Mouse (Mus musculus): ENCODE data around the gene Mxra8. TPM values are rescaled to one million over a fixed set of nuclear protein-coding genes. Genes with fewer than 3 reads are reported as not detected.

The Mxra8 gene
- polyA plus RNA-seq, 1 experiment from 2014 or later: 121 TPM

GRCm38 (mm10) chr4:155849792-155850451 is 10.4 kb downstream of the Mxra8 start:
- 83% methylated on average over 3 of the region's 3 CpGs for WGBS
- peaks cover 8% of the 10 kb centered on the region for H3K36me3 ChIP-seq
- ATAC-seq (ENCODE audit: insufficient read depth, low FRiP score, low read depth): no peak

GRCm38 (mm10) chr4:155851368-155851767 is 11.9 kb downstream of the Mxra8 start:
- WGBS: 88% methylated on average over 3 of the region's 3 CpGs
- H3K4me3 ChIP-seq (replicated peaks): no peak overlapping the region
- H3K36me3 ChIP-seq: peaks cover 21% of the 10 kb centered on the region
- ATAC-seq (ENCODE audit: insufficient read depth, low FRiP score, low read depth): no peak
- peaks cover 25% of the 10 kb centered on the region for H3K4me1 ChIP-seq
- H3K27me3 ChIP-seq (replicated peaks): no peaks in the 10 kb centered on the region
- no peak overlapping the region for H3K9ac ChIP-seq
- no peak overlapping the region for H3K27ac ChIP-seq
- no peak overlapping the region for H3K4me2 ChIP-seq
- no peaks in the 10 kb centered on the region for H3K9me3 ChIP-seq

More at GRCm38 (mm10) chr4:155849792-155850451, 10.4 kb downstream of the Mxra8 start:
- Histone ChIP-seq H3K4me3 (replicated peaks) (no peak overlapping the region), H3K27ac (no peak overlapping the region), H3K9me3 (no peaks in the 10 kb centered on the region), H3K4me2 (no peak overlapping the region), H3K9ac (no peak overlapping the region), H3K27me3 (replicated peaks) (no peaks in the 10 kb centered on the region), H3K4me1 (peaks cover 26% of the 10 kb centered on the region)

- Histone ChIP-seq H3K4me2 (no peak overlapping the region), H3K4me3 (replicated peaks) (no peak overlapping the region), H3K27ac (no peak overlapping the region), H3K36me3 (peaks cover 25% of the 10 kb centered on the region), H3K4me1 (peaks cover 19% of the 10 kb centered on the region), H3K9me3 (no peaks in the 10 kb centered on the region), H3K9ac (no peak overlapping the region), H3K27me3 (replicated peaks) (no peaks in the 10 kb centered on the region)
- ATAC-seq (ENCODE audit: insufficient read depth, low FRiP score, low read depth): no peak
- WGBS: 63% methylated on average over 2 of the region's 2 CpGs
These were observed 12.5 kb downstream of the Mxra8 start for GRCm38 (mm10) chr4:155851951-155852411.

- H3K36me3 ChIP-seq: peaks cover 32% of the 10 kb centered on the region
- H3K4me1 ChIP-seq: peaks cover 12% of the 10 kb centered on the region
- H3K9ac ChIP-seq: no peak overlapping the region
- no peaks in the 10 kb centered on the region for H3K9me3 ChIP-seq
- ATAC-seq (ENCODE audit: insufficient read depth, low FRiP score, low read depth): no peak
- no peak overlapping the region for H3K27ac ChIP-seq
- no peak overlapping the region for H3K4me2 ChIP-seq
- H3K27me3 ChIP-seq (replicated peaks): no peaks in the 10 kb centered on the region
- 89% methylated on average over 9 of the region's 9 CpGs for WGBS
- no peak overlapping the region for H3K4me3 ChIP-seq (replicated peaks)
These were observed 13.9 kb downstream of the Mxra8 start for GRCm38 (mm10) chr4:155853421-155853820.

GRCm38 (mm10) chr4:155854991-155855390 is 15.5 kb downstream of the Mxra8 start:
- Histone ChIP-seq H3K36me3 (peaks cover 38% of the 10 kb centered on the region), H3K9ac (no peak overlapping the region), H3K4me3 (replicated peaks) (no peak overlapping the region), H3K27me3 (replicated peaks) (no peaks in the 10 kb centered on the region), H3K4me2 (no peak overlapping the region), H3K27ac (no peak overlapping the region), H3K4me1 (no peaks in the 10 kb centered on the region), H3K9me3 (no peaks in the 10 kb centered on the region)
- no peak for ATAC-seq (ENCODE audit: insufficient read depth, low FRiP score, low read depth)
- WGBS: 94% methylated on average over 12 of the region's 12 CpGs

GRCm38 (mm10) chr4:155856071-155856470 is 16.6 kb downstream of the Mxra8 start:
- 91% methylated on average over 12 of the region's 12 CpGs for WGBS
- no peaks in the 10 kb centered on the region for H3K4me1 ChIP-seq
- no peaks in the 10 kb centered on the region for H3K9me3 ChIP-seq
- H3K27me3 ChIP-seq (replicated peaks): no peaks in the 10 kb centered on the region
- ATAC-seq (ENCODE audit: insufficient read depth, low FRiP score, low read depth): no peak
- no peak overlapping the region for H3K4me2 ChIP-seq
- no peak overlapping the region for H3K27ac ChIP-seq
- H3K9ac ChIP-seq: no peak overlapping the region
- H3K4me3 ChIP-seq (replicated peaks): no peak overlapping the region
- peaks cover 38% of the 10 kb centered on the region for H3K36me3 ChIP-seq

GRCm38 (mm10) chr4:155856881-155857280 is 17.4 kb downstream of the Mxra8 start:
- Histone ChIP-seq H3K4me2 (no peak overlapping the region), H3K4me3 (replicated peaks) (no peak overlapping the region), H3K27ac (no peak overlapping the region), H3K9ac (no peak overlapping the region), H3K9me3 (no peaks in the 10 kb centered on the region), H3K4me1 (no peaks in the 10 kb centered on the region), H3K27me3 (replicated peaks) (no peaks in the 10 kb centered on the region), H3K36me3 (peaks cover 38% of the 10 kb centered on the region)
- no peak for ATAC-seq (ENCODE audit: insufficient read depth, low FRiP score, low read depth)
- 84% methylated on average over 3 of the region's 3 CpGs for WGBS

- Histone ChIP-seq H3K27me3 (replicated peaks) (no peaks in the 10 kb centered on the region), H3K9me3 (no peaks in the 10 kb centered on the region), H3K4me2 (no peak overlapping the region), H3K36me3 (peaks cover 35% of the 10 kb centered on the region), H3K4me1 (no peaks in the 10 kb centered on the region), H3K9ac (no peak overlapping the region), H3K4me3 (replicated peaks) (no peak overlapping the region), H3K27ac (no peak overlapping the region)
- no peak for ATAC-seq (ENCODE audit: insufficient read depth, low FRiP score, low read depth)
- 16% methylated on average over 13 of the region's 13 CpGs for WGBS
These were observed 19.8 kb downstream of the Mxra8 start for GRCm38 (mm10) chr4:155859318-155859717.

- no peak overlapping the region for H3K4me2 ChIP-seq
- H3K9ac ChIP-seq: no peak overlapping the region
- H3K4me1 ChIP-seq: no peaks in the 10 kb centered on the region
- H3K9me3 ChIP-seq: no peaks in the 10 kb centered on the region
- H3K27me3 ChIP-seq (replicated peaks): no peaks in the 10 kb centered on the region
- 85% methylated on average over 7 of the region's 7 CpGs for WGBS
- no peak for ATAC-seq (ENCODE audit: insufficient read depth, low FRiP score, low read depth)
- no peak overlapping the region for H3K27ac ChIP-seq
- no peak overlapping the region for H3K4me3 ChIP-seq (replicated peaks)
- peaks cover 26% of the 10 kb centered on the region for H3K36me3 ChIP-seq
These were observed 22.3 kb downstream of the Mxra8 start for GRCm38 (mm10) chr4:155861787-155862186.

GRCm38 (mm10) chr4:155863001-155863400 is 23.5 kb downstream of the Mxra8 start, which contains the start of gene Tas1r3:
TSS of gene Tas1r3 (minus strand) at chr4:155863362.
- no peak for ATAC-seq (ENCODE audit: insufficient read depth, low FRiP score, low read depth)
- WGBS: 74% methylated on average over 5 of the region's 5 CpGs
- peaks cover 25% of the 10 kb centered on the region for H3K36me3 ChIP-seq

GRCm38 (mm10) chr4:155868614-155869298 is 29.3 kb downstream of the Mxra8 start:
- Histone ChIP-seq H3K9me3 (no peaks in the 10 kb centered on the region), H3K4me1 (peaks cover 13% of the 10 kb centered on the region), H3K27ac (no peak overlapping the region), H3K4me3 (replicated peaks) (peak overlapping the region; percentile 82), H3K9ac (peak overlapping the region; percentile 76), H3K36me3 (peaks cover 24% of the 10 kb centered on the region), H3K4me2 (peak overlapping the region; percentile 91), H3K27me3 (replicated peaks) (no peaks in the 10 kb centered on the region)
- WGBS: 9% methylated on average over 22 of the region's 22 CpGs
- peak; percentile 24; the same call in 1 of the 2 replicates for ATAC-seq (ENCODE audit: insufficient read depth, low FRiP score, low read depth)

More at GRCm38 (mm10) chr4:155863001-155863400, 23.5 kb downstream of the Mxra8 start, which contains the start of gene Tas1r3:
- H3K4me2 ChIP-seq: no peak within 1 kb of the TSS
- H3K9ac ChIP-seq: no peak within 1 kb of the TSS
- no peak within 1 kb of the TSS for H3K4me3 ChIP-seq (replicated peaks)
- H3K9me3 ChIP-seq: no peaks in the 10 kb centered on the region
- no peaks in the 10 kb centered on the region for H3K27me3 ChIP-seq (replicated peaks)
- no peaks in the 10 kb centered on the region for H3K4me1 ChIP-seq
- no peak within 1 kb of the TSS for H3K27ac ChIP-seq

Measured in stomach, embryonic 15.5 days (tissue).